Mouse (Mus musculus): Measurements from ENCODE around the gene Nbea. TPM values are rescaled to one million over a fixed set of nuclear protein-coding genes. Genes with fewer than 3 reads are reported as not detected.
"Not testable (repeated sequence)": the region's sequence is repeated elsewhere in the genome, so short reads cannot be mapped to it uniquely, and the experiment has no call there.

Nbea gene
- polyA plus RNA-seq, 1 experiment from 2014 or later: 24.0 TPM

DNA sequence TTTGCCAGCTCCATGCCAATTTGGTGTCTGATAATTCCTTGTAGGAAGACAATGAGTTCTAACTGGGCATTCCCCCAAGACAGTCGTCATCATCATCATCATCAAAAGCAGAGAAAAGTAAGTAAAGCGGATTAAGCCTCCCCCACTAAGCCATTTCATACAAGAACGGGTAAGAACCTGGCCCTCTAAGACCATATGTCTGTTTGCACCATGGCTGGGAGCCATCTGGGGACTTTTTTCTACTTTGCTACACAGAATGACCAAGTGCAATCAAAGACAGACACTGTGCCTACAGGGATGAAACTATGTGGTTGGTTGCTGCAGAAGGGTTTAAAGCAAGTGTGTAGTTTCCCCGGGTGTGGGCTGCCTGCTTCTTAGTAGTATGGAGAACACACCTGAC lies 535.2 kb downstream of the Nbea start:
- Histone ChIP-seq H3K9me3 (no peaks in the 10 kb centered on the region), H3K4me3 (no peak overlapping the region), H3K27me3 (no peaks in the 10 kb centered on the region), H3K27ac (no peak overlapping the region), H3K9ac (no peak overlapping the region), H3K4me1 (peaks cover 17% of the 10 kb centered on the region), H3K36me3 (peaks cover 33% of the 10 kb centered on the region), H3K4me2 (no peak overlapping the region)
- no peak for ATAC-seq (ENCODE audit: insufficient number of reproducible peaks, insufficient read depth, low FRiP score, low TSS enrichment, low read depth)
- 41% methylated on average over 4 of the region's 4 CpGs for WGBS

DNA sequence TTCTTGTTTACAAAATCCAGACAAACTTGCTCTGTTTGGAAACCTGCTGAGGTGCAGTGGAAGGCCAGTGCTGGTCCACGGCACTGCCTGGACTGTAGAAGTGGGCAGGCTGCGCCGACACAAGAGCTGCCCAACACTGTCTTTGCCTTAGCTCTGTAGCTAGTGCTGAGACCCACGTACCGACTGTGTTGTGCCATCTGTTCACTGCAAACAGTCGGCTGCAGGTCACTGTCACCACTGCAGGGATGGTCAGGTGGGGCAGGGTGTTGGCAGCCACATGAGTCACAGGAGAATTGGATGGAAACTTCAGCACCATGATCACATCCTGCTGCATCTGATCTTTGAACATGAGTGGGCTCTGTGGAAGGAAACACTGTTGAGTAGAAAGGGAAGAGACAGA lies 536.3 kb downstream of the Nbea start:
- WGBS: 84% methylated on average over 6 of the region's 6 CpGs
- no peak for ATAC-seq (ENCODE audit: insufficient number of reproducible peaks, insufficient read depth, low FRiP score, low TSS enrichment, low read depth)
- H3K27me3 ChIP-seq: no peaks in the 10 kb centered on the region
- no peak overlapping the region for H3K4me2 ChIP-seq
- H3K36me3 ChIP-seq: peaks cover 44% of the 10 kb centered on the region
- H3K4me3 ChIP-seq: no peak overlapping the region
- peaks cover 17% of the 10 kb centered on the region for H3K4me1 ChIP-seq
- no peak overlapping the region for H3K9ac ChIP-seq
- H3K27ac ChIP-seq: no peak overlapping the region
- no peaks in the 10 kb centered on the region for H3K9me3 ChIP-seq

DNA sequence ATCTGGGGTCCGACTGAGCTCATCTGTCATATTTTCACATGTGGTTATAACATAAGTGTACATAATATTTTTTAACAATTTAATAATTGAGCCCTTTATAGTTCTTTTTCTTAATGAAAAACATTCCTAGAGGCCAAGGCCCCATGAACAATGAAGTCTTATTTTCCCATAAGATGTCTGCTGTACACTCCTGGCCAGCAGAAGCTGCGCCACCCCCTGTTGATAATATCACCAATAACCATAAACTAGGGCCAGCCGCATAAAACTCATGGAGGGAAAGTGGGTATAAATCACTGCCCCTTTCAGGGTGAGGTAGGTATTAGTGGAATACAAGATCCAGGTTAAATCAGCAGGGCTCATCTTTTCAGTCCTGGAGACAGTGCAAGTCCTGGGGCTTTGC lies 537.1 kb downstream of the Nbea start:
- 59% methylated on average over 3 of the region's 3 CpGs for WGBS
- H3K4me2 ChIP-seq: no peak overlapping the region
- no peaks in the 10 kb centered on the region for H3K9me3 ChIP-seq
- no peak for ATAC-seq (ENCODE audit: insufficient number of reproducible peaks, insufficient read depth, low FRiP score, low TSS enrichment, low read depth)
- H3K4me3 ChIP-seq: no peak overlapping the region
- H3K36me3 ChIP-seq: peaks cover 49% of the 10 kb centered on the region
- no peaks in the 10 kb centered on the region for H3K27me3 ChIP-seq
- no peak overlapping the region; the same call in 1 of the 2 replicates for H3K27ac ChIP-seq
- H3K9ac ChIP-seq: no peak overlapping the region
- H3K4me1 ChIP-seq: peaks cover 17% of the 10 kb centered on the region

DNA sequence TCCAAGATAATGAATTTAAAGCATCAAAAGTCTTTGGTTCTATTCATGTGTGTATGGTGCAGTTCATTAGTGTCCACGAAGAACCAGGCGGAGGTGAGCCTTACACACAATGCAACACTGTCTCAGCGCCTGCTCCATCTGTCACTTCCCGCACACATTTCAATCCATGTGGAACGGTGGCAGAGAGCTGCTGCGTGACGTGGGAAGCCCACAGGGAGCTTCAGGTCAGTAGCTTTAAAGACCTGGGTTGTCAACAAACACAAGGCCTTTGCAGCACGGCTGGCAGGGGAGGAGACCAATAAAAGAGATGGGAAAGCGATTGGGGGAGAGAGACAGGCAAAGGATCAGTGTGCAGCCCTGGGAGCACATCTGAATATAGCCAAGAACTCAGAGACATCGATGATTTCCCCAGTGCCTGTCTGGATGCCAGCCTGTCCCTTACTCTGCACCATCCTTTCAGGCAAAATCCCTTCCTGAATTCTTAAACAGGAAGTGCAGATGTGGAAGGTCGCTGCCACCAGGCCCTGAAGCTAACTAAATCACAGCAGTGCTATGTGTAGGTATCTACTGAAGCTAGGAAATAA lies 539.4 kb downstream of the Nbea start:
- Histone ChIP-seq H3K9ac (peak overlapping the region; percentile 6; the same call in 1 of the 2 replicates), H3K27ac (no peak overlapping the region), H3K27me3 (no peaks in the 10 kb centered on the region), H3K4me1 (peaks cover 7% of the 10 kb centered on the region), H3K9me3 (no peaks in the 10 kb centered on the region), H3K36me3 (peaks cover 55% of the 10 kb centered on the region), H3K4me3 (no peak overlapping the region), H3K4me2 (no peak overlapping the region)
- no peak for ATAC-seq (ENCODE audit: insufficient number of reproducible peaks, insufficient read depth, low FRiP score, low TSS enrichment, low read depth)
- 66% methylated on average over 11 of the region's 11 CpGs for WGBS

DNA sequence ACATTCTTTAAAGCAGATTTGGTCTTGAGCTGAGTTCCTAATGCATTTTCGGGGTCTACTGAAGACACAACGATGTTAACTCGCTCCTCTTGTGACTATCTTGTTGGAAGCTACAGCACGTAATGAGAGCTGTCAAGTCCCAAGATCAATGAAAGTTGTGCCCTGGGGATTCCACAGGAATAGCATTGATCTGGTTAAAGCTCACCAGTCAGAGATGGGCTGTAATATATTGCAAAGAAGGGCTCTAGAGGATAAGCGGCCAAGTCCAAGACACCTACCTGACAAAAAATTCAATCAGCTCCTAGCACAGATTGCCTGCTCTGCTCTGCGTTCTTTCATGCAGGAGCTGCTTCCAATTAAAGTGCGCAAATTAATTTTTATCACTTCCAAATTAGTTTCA lies 545.8 kb downstream of the Nbea start:
- no peak overlapping the region for H3K27ac ChIP-seq
- H3K9ac ChIP-seq: no peak overlapping the region
- no peak overlapping the region for H3K4me3 ChIP-seq
- H3K4me2 ChIP-seq: no peak overlapping the region
- ATAC-seq (ENCODE audit: insufficient number of reproducible peaks, insufficient read depth, low FRiP score, low TSS enrichment, low read depth): no peak
- H3K9me3 ChIP-seq: no peaks in the 10 kb centered on the region
- peaks cover 19% of the 10 kb centered on the region for H3K36me3 ChIP-seq
- H3K4me1 ChIP-seq: 0 out of 2 replicates have a peak, but pooled peaks cover 6% of the 10 kb centered on the region
- no peaks in the 10 kb centered on the region for H3K27me3 ChIP-seq
- WGBS: 74% methylated on average over 7 of the region's 7 CpGs

DNA sequence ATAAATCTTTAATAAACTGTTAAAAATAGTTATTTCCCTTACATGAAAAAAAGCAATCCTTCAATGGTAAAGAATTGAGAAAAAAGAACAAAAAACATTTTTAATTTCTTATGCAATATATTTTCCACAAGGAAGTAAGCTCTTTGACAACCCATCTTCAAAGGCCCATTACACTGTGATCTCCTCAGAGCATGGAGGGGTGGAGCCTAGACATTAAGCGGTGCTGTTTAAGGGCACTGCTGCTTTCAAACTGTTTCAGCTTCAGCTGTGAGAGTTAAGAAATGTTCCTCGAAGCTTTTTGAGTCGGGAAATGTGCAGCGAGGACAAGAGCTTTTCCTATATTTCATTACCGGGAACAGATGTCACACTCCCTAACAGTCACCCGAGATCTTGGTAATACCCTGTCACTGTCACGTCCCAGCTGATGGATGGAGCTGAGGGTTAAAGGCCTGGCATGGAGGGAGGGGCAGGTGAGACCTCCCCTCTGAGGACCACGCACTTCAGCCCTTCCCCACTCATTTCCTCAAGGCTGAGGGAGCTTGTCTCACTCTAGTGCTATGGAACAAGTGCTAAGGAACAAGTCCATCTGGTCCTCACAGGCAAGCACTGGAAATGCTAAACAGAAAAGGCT lies 547.8 kb downstream of the Nbea start:
- H3K9me3 ChIP-seq: no peaks in the 10 kb centered on the region
- ATAC-seq (ENCODE audit: insufficient number of reproducible peaks, insufficient read depth, low FRiP score, low TSS enrichment, low read depth): no peak

DNA sequence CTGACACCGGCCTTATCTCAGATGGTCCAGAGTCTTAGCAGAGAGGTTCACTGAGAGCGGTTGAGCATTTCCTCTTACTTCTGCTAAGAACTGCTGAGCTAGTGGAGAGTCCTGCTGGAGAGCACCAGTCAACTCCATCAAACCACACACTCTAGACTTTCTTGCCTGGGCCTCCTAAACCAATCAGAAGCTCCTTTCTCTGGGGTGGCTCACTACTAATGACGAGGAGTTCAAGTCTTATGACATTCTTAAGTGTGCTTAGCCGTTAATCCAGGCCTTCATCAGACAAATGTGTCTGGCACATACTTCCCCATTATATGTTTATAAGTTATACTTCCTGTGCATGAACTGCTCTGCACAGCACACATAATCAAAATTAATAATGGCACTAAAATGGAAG lies 556.4 kb downstream of the Nbea start:
- Histone ChIP-seq H3K27ac (no peak overlapping the region), H3K4me2 (no peak overlapping the region), H3K4me3 (no peak overlapping the region), H3K4me1 (no peaks in the 10 kb centered on the region), H3K9ac (no peak overlapping the region), H3K27me3 (no peaks in the 10 kb centered on the region), H3K9me3 (no peaks in the 10 kb centered on the region), H3K36me3 (peaks cover 54% of the 10 kb centered on the region)
- WGBS: 88% methylated on average over 4 of the region's 4 CpGs
- ATAC-seq (ENCODE audit: insufficient number of reproducible peaks, insufficient read depth, low FRiP score, low TSS enrichment, low read depth): no peak

More for the DNA sequence above, 547.8 kb downstream of the Nbea start:
- H3K4me2 ChIP-seq: no peak overlapping the region
- H3K4me1 ChIP-seq: 0 out of 2 replicates have a peak, but pooled peaks cover 6% of the 10 kb centered on the region
- peaks cover 16% of the 10 kb centered on the region for H3K36me3 ChIP-seq
- H3K9ac ChIP-seq: no peak overlapping the region
- H3K4me3 ChIP-seq: no peak overlapping the region
- no peaks in the 10 kb centered on the region for H3K27me3 ChIP-seq
- WGBS: 48% methylated on average over 8 of the region's 8 CpGs
- H3K27ac ChIP-seq: no peak overlapping the region

DNA sequence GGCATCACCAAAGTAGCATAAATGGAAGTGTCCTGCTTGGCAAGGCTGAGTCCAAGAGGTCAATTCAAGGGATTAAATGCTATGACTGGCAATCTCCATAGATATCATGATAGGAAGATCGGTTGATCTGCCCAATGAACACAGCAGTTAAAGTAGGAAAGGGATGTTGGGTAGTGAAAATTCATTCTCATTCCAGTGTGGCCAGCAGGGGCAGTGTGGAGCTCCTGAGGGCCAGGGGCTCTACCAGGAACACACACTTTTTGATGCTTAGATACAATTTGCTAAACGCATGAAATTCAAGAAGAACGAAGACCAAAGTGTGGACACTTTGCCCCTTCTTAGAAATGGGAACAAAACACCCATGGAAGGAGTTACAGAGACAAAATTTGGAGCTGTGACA lies 561.5 kb downstream of the Nbea start:
- H3K4me3 ChIP-seq; H3K4me1 ChIP-seq; H3K9me3 ChIP-seq; H3K27me3 ChIP-seq; ATAC-seq (ENCODE audit: insufficient number of reproducible peaks, insufficient read depth, low FRiP score, low TSS enrichment, low read depth); H3K4me2 ChIP-seq; H3K9ac ChIP-seq; H3K36me3 ChIP-seq; H3K27ac ChIP-seq: not testable (repeated sequence)
- 89% methylated on average over 3 of the region's 3 CpGs for WGBS

DNA sequence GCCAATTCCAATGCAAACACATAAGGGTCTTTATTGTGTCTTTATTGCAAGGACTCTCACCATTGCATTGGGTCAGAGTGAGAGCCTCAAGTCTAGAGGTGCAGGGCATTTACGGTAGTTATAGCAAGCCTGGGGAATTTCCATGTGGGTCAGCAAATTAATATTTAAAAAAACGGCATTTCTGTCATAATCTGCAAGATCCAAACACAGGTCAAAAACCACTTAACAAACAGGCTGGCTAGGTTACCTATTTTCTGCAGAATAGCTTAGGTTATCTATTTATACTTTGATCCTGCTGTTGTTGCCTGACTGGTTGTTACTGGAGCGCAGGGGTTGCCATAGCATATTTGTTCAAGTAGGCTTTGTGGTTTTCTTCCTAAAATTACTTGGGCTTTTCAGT lies 565.1 kb downstream of the Nbea start:
- H3K9ac ChIP-seq: no peak overlapping the region
- H3K4me3 ChIP-seq: no peak overlapping the region
- 0 out of 2 replicates have a peak, but pooled peaks cover under 1% of the 10 kb centered on the region for H3K4me1 ChIP-seq
- H3K4me2 ChIP-seq: no peak overlapping the region
- no peaks in the 10 kb centered on the region for H3K27me3 ChIP-seq
- no peak for ATAC-seq (ENCODE audit: insufficient number of reproducible peaks, insufficient read depth, low FRiP score, low TSS enrichment, low read depth)
- WGBS: 84% methylated on average over 3 of the region's 3 CpGs
- 0 out of 2 replicates have a peak, but pooled peaks cover 3% of the 10 kb centered on the region for H3K36me3 ChIP-seq
- H3K9me3 ChIP-seq: no peaks in the 10 kb centered on the region
- H3K27ac ChIP-seq: no peak overlapping the region

DNA sequence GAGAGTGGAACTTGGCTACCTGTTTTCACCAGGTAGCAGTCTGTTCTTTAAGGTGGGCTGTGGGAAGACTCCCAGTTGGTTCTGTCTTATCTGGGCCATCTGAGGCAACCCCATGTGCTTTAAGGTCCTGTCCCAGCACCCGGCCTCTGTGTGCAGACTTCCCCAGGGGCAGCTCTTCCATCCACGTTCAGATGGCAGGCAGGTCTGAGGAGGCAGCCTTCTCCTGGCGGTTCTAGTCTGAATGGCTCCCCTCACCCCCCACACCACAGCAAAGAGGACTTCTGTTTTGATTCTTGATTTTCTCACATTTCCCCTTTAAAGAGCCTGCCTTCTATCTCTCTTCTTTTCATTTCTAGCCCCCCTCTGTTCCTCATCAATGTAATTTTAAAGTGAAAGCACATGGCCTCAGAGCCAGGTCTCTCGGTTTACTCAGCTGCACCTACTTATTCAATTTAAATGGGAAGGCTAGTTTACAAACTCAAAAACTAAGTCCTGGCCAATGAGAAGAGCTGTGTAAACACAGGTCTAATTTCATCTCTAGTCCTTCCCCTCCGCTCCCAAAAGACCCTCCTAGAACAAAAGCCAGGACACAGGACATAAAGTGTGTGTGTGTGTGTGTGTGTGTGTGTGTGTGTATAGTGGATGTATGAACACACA lies 570.9 kb downstream of the Nbea start:
- Histone ChIP-seq H3K4me3 (0 out of 2 replicates have a peak overlapping the region, but pooled peaks have one; percentile 7), H3K27me3 (no peaks in the 10 kb centered on the region), H3K4me1 (peaks cover 26% of the 10 kb centered on the region), H3K9me3 (no peaks in the 10 kb centered on the region), H3K27ac (peak overlapping the region; percentile 88), H3K36me3 (no peaks in the 10 kb centered on the region), H3K4me2 (peak overlapping the region; percentile 46), H3K9ac (peak overlapping the region; percentile 58)
- ATAC-seq (ENCODE audit: insufficient number of reproducible peaks, insufficient read depth, low FRiP score, low TSS enrichment, low read depth): peak; percentile 80
- 12% methylated on average over 5 of the region's 5 CpGs for WGBS

DNA sequence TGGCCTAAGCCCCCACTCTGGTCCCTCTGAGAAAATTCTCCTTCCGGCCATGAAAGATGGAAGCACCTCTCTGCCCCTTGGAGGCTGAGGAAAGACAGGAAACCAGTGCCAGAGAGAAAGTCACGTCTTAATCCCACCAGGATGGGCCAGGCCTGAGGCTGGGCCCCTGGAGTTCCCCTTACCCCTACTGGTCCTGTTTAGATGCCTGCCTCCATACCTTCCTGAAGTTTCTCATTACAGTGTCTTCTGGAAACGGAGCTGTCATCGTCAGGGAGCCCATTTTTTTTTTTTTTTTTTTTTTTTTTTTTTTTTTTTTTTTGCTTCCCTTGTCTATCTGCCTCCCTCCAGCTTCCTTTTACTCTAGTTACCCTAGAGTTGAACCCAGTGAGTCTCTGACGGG lies 571.5 kb downstream of the Nbea start:
- Histone ChIP-seq H3K9me3 (no peaks in the 10 kb centered on the region), H3K4me3 (no peak overlapping the region), H3K27ac (peak overlapping the region; percentile 88), H3K27me3 (no peaks in the 10 kb centered on the region), H3K9ac (no peak overlapping the region), H3K4me1 (peaks cover 26% of the 10 kb centered on the region), H3K36me3 (no peaks in the 10 kb centered on the region), H3K4me2 (peak overlapping the region; percentile 46; the same call in 1 of the 2 replicates)
- 28% methylated on average over 5 of the region's 5 CpGs for WGBS
- no peak for ATAC-seq (ENCODE audit: insufficient number of reproducible peaks, insufficient read depth, low FRiP score, low TSS enrichment, low read depth)

DNA sequence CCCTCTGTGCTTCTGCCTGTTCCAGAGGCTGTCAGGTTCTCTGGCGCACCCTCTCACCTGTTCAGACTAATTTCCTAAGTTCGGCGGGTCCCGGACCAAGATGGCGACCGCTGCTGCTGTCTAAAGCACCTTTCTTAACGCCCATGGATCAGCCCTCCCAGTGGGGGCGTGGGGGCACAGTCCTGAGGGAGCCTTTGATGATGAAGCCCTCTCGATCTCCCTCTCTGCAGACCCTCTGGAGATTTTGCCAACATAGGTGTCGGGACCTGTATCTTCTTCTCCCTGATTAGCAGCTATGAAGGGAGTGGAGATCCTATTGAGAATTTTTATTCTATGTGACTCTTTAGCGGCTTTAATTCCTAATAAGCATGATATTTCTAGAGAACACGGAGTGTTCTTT lies 573.3 kb downstream of the Nbea start:
- Histone ChIP-seq H3K9ac (no peak overlapping the region), H3K4me1 (peaks cover 26% of the 10 kb centered on the region), H3K27ac (no peak overlapping the region), H3K4me2 (no peak overlapping the region), H3K9me3 (no peaks in the 10 kb centered on the region), H3K36me3 (no peaks in the 10 kb centered on the region), H3K4me3 (no peak overlapping the region), H3K27me3 (no peaks in the 10 kb centered on the region)
- no peak for ATAC-seq (ENCODE audit: insufficient number of reproducible peaks, insufficient read depth, low FRiP score, low TSS enrichment, low read depth)
- WGBS: 89% methylated on average over 12 of the region's 12 CpGs
